In the genomic region with DNA sequence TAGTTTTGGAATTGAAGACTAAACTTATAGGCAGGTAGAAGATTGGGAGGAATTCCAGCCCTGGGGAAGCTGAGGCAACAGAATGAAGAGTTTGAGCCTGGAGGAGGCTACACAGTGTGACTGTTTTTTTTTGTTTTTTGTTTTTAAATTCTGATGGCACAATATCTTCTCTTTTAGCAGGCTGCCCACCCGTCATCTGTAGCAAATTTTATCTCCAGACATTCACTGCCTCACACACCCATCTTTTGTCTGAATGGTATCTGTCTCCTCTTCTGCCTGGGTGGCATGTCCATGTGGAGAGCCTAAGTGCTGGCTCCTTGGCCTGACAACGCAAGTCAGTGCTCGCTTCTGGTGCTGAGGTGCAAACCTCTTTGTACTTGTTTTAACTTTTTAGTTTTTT, we compare ENCODE assay signal across 27 mouse cellular contexts.
DNase-seq lines count a peak whose midpoint lies in the region; ATAC-seq lines count a peak whose summit lies in the region.
"Had no signal": no experiment of that assay in that cellular context is flagged by ENCODE, and none has a peak within 500 bp of the region (broad histone marks: within the 10 kb centered on the region; RNA-seq: fewer than 3 reads in every experiment).

No protein-coding gene starts in this region.

- WGBS in kidney, embryonic 15.5 days, result 85% methylated on average over 3 of the region's 3 CpGs

- no peak overlapping the region for H3K9ac ChIP-seq in kidney, embryonic 15.5 days
- H3K9ac ChIP-seq: embryonic facial prominence, embryonic 13.5 days; forebrain, embryonic 12.5 days; forebrain, embryonic 15.5 days; hindbrain, embryonic 12.5 days; hindbrain, embryonic 15.5 days had no signal

- no peaks in the 10 kb centered on the region for H3K9me3 ChIP-seq in kidney, embryonic 15.5 days (replicated peaks)
- H3K9me3 ChIP-seq: embryonic facial prominence, embryonic 10.5 days; forebrain, embryonic 12.5 days; forebrain, embryonic 15.5 days; G1E; hindbrain, embryonic 12.5 days; hindbrain, embryonic 15.5 days had no signal

- no peak overlapping the region for H3K4me2 ChIP-seq in kidney, embryonic 15.5 days
- H3K4me2 ChIP-seq: embryonic facial prominence, embryonic 13.5 days; forebrain, embryonic 12.5 days; forebrain, embryonic 15.5 days; heart, embryonic 11.5 days; hindbrain, embryonic 12.5 days; hindbrain, embryonic 15.5 days had no signal

- H3K36me3 ChIP-seq in kidney, embryonic 15.5 days, result no peaks in the 10 kb centered on the region
- H3K36me3 ChIP-seq: embryonic facial prominence, embryonic 10.5 days; embryonic facial prominence, embryonic 13.5 days; forebrain, embryonic 12.5 days; forebrain, embryonic 15.5 days; G1E; hindbrain, embryonic 12.5 days; hindbrain, embryonic 15.5 days had no signal

- H3K27me3 ChIP-seq in kidney, embryonic 15.5 days, result no peaks in the 10 kb centered on the region
- H3K27me3 ChIP-seq: CH12.LX; embryonic facial prominence, embryonic 13.5 days; forebrain, embryonic 12.5 days; forebrain, embryonic 15.5 days; hindbrain, embryonic 12.5 days; hindbrain, embryonic 15.5 days; Patski had no signal

- no peak overlapping the region for H3K27ac ChIP-seq in kidney, embryonic 15.5 days
- H3K27ac ChIP-seq: embryonic facial prominence, embryonic 10.5 days; embryonic facial prominence, embryonic 13.5 days; forebrain, embryonic 12.5 days; forebrain, embryonic 15.5 days; hindbrain, embryonic 12.5 days; hindbrain, embryonic 15.5 days had no signal

- no peak for ATAC-seq in kidney, embryonic 15.5 days (replicated peaks; ENCODE audit: low FRiP score)
- ATAC-seq: forebrain, embryonic 15.5 days; Patski had no signal

- peak; percentile 20 for DNase-seq in layer of hippocampus, adult 11-12 months (ENCODE audit: low spot score)
- DNase-seq in layer of hippocampus, postnatal 25 days (ENCODE audit: extremely low spot score in 1 of 2, low spot score in 1 of 2), result no peak
- DNase-seq in brain, adult 2 months (ENCODE audit: low read depth, low spot score), result peak; percentile 16
- DNase-seq in layer of hippocampus, adult 9-10 months (ENCODE audit: low spot score), result peak; percentile 32
- DNase-seq in layer of hippocampus, postnatal 36 days, result peak; percentile 10 to 19
- no peak for DNase-seq in thymus, postnatal 0 days (ENCODE audit: low spot score)
- DNase-seq: adrenal gland, adult 2 months; adrenal gland, postnatal 14 days; B cell, adult 2 months; cerebellum, adult 11-12 months; cerebellum, adult 8-10 months; cerebellum, postnatal 10 days; cerebellum, postnatal 36 days; embryo, embryonic 11 days; gastrocnemius, postnatal 25 days had no signal

- H3K4me1 ChIP-seq in kidney, embryonic 15.5 days, result no peaks in the 10 kb centered on the region
- H3K4me1 ChIP-seq: embryonic facial prominence, embryonic 13.5 days; forebrain, embryonic 12.5 days; forebrain, embryonic 15.5 days; hindbrain, embryonic 12.5 days; hindbrain, embryonic 15.5 days had no signal

- H3K4me3 ChIP-seq in kidney, embryonic 15.5 days (replicated peaks), result no peak overlapping the region
- H3K4me3 ChIP-seq: embryonic facial prominence, embryonic 10.5 days; embryonic facial prominence, embryonic 13.5 days; erythroblast, embryonic 14.5 days; forebrain, embryonic 12.5 days; forebrain, embryonic 15.5 days; hindbrain, embryonic 12.5 days; hindbrain, embryonic 15.5 days had no signal

Comparison
In these comparisons a context has a peak if more than half of its experiments do, and no peak if none do; other contexts are left out.
1. DNase-seq: peak in layer of hippocampus, adult 11-12 months (single experiment), brain, adult 2 months (single experiment), layer of hippocampus, adult 9-10 months (single experiment) and layer of hippocampus, postnatal 36 days (2 of 2); none in layer of hippocampus, postnatal 25 days (0 of 2) and thymus, postnatal 0 days (single experiment).